Mouse (Mus musculus) kidney, adult 2 months (tissue): ENCODE measurements around the gene Bod1. TPM values are rescaled to one million over a fixed set of nuclear protein-coding genes. Genes with fewer than 3 reads are reported as not detected.

Source experiments
- DNase-seq: peaks from one replicate; pipeline ENCODE4 v3.0.0; 2021
- H3K27ac ChIP-seq: fragments of 200-500 bp; 2 replicates; pipeline ENCODE4 v1.5.1; 2012; ENCODE audit warnings: low read depth, low read length, control low read depth, inconsistent platforms; ENCODE audit not compliant: insufficient read depth
- H3K27me3 ChIP-seq: fragments of 200-500 bp; replicated peaks from 2 replicates; pipeline ENCODE4 v1.6.1; 2012; ENCODE audit warnings: mild to moderate bottlenecking, moderate library complexity, low read length, inconsistent platforms; ENCODE audit not compliant: control insufficient read depth, insufficient read depth
- H3K36me3 ChIP-seq: fragments of 200-500 bp; 2 replicates; pipeline ENCODE4 v1.6.1; 2012; ENCODE audit warnings: mild to moderate bottlenecking, moderate library complexity, low read length, inconsistent platforms; ENCODE audit not compliant: control insufficient read depth, insufficient read depth
- H3K4me1 ChIP-seq: fragments of 200-500 bp; 2 replicates; pipeline ENCODE4 v1.6.1; 2011; ENCODE audit warnings: low read length; ENCODE audit not compliant: control insufficient read depth, insufficient read depth
- H3K4me3 ChIP-seq: fragments of 200-500 bp; 2 replicates; pipeline ENCODE4 v1.5.1; 2011; ENCODE audit warnings: mild to moderate bottlenecking, low read depth, low read length, control low read depth; ENCODE audit not compliant: insufficient read depth
- CTCF ChIP-seq: fragments of 200-500 bp; conservative IDR thresholded peaks from 2 replicates; pipeline ENCODE4 v1.5.1; 2011; ENCODE audit warnings: low read depth, mild to moderate bottlenecking, control low read depth, low read length, moderate library complexity, mixed read lengths; ENCODE audit not compliant: insufficient read depth, insufficient read length
- POLR2A ChIP-seq: fragments of 200-500 bp; IDR thresholded peaks from one replicate; pipeline ENCODE4 v1.6.1; 2011; ENCODE audit warnings: low read depth, low read length, control low read depth
- WGBS: fragments of 180-500 bp; shearing (Covaris S2); methylation state at CpG from one replicate; pipeline ENCODE4 v1.1.7; 2018; 5-methylcytosine and 5-hydroxymethylcytosine counted together
- polyA plus RNA-seq: library from polyadenylated mRNA; depleted of rRNA; stranded (reverse); fragments of >200 nt; gene quantifications from 2 replicates; pipeline ENCODE4 v1.2.3, GENCODE M21; 2012; rRNA removed

The Bod1 gene
- 131 and 137 TPM in 2 replicates for polyA plus RNA-seq

DNA sequence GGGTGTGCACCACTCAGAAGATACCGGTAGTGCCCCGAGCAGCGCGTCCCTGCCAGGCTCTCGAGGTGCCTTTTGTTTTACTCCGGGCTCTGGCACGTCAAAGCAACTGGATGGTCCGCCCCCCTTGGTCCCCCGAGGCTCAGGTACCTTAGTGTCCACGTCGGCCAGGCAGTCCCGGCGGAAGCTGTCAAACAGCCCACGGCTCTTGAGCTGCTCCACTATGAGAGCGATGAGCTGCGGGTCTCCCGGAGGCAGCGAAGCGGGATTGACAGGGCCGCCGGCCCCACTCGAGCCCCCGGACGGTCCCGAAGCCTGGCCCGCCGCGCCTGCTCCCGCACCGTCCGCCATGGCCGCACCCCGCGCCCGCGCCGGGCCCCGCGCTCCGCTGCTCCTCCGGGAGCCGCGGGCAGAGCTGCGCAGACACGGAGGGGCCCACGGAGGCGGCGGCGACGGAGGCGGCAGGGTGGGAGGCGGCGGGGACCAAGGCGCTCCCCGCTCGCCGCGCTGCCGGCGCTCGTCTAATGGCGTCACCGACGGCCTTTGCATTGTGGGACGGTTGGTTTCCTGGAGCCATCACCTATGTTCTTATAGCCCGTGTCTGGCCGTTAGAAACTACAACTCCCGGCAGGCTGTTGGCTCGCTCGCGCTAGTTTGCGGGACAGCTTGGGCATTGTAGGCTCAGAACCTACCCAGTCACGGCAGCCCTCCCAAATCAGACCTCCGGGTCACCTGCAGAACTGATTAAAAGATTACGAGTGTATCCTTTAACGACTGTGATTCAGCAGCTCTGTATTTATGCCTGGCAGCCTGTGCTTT, at the start of gene Bod1:
Gene Bod1 (minus strand): TSS at position 532 of the 816 bp plus-strand sequence.
- WGBS, result under 1% methylated on average over 76 of the region's 76 CpGs
- H3K4me3 ChIP-seq, result peak within 1 kb of the TSS; percentile 91
- H3K27ac ChIP-seq, result peak within 1 kb of the TSS; percentile 83
- H3K4me1 ChIP-seq, result peaks cover 8% of the 10 kb centered on the region; the same call in 1 of the 2 replicates
- TF ChIP-seq POLR2A, result no peak
- TF ChIP-seq CTCF, result no peak
- peak; percentile 97 for DNase-seq
- no peaks in the 10 kb centered on the region; the same call in 1 of the 2 replicates for H3K36me3 ChIP-seq
- H3K27me3 ChIP-seq, result no peaks in the 10 kb centered on the region

DNA sequence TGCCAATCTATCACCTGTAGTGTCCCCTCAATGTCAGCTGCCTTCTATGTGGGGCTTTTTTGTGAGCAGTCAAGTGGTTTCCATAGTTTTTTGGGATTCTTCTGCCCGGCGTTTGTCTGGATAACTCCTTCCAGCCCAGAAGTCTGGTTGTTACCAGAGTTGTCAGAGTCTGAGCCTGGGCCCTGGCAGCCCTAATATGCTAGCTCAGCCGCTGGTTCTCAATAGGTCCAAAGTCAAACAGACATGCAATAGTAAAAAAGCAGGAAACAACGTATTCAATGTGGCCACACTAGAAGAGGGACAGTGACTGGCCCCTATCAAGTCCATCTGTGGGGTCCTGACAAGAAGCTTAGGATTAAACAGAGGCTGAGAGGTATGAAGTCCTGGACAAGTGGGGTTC, 47.4 kb upstream of the Bod1 start:
- Histone ChIP-seq H3K4me3 (no peak overlapping the region), H3K27ac (no peak overlapping the region), H3K36me3 (no peaks in the 10 kb centered on the region), H3K27me3 (no peaks in the 10 kb centered on the region), H3K4me1 (peaks cover 21% of the 10 kb centered on the region)
- TF ChIP-seq CTCF (no peak), POLR2A (no peak)
- DNase-seq, result peak; percentile 47
- 65% methylated on average over 4 of the region's 4 CpGs for WGBS

DNA sequence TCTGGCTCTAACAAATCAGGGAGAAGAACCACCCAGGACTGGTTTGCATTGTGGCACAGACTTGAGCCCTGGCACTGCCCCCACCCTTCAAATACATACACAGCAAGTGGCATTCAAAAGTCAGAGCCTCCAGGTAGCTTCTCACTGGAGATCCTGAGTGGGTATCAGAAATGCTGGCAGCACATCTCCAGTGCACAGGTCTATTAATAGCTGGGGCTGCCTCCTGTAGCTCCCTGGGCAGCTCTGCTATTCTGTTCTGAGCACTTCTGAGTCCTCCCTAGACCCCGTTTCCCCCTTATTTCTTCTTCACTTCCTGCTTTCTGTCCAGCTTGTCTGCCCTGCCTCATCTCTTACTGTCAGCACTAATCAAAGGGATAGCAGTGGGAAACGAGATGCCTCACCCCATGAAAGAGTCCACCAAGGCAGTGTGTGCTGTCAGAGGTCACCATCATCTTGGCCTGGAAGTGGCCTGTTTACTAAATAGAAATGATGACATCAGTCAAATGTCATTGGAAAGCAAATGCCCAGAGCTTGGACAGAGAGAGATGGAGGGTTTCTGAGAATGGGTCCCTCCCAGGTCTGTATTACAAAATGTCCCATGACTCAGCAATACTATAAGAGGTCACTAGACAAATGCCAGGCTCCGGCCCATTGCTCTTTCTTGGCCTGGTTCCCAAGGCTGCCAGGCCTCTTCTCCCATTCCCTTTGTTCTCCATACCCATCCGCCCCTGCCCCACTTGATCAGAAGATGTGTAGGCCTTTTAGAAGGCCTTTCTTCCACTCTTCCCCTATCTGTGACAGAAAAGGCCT, 46.4 kb upstream of the Bod1 start:
- Histone ChIP-seq H3K36me3 (no peaks in the 10 kb centered on the region), H3K4me3 (no peak overlapping the region), H3K4me1 (peaks cover 28% of the 10 kb centered on the region), H3K27me3 (no peaks in the 10 kb centered on the region), H3K27ac (peak overlapping the region; percentile 27; the same call in 1 of the 2 replicates)
- WGBS, result 40% methylated on average over 4 of the region's 4 CpGs
- peak; percentile 76 for DNase-seq
- no peak for TF ChIP-seq POLR2A

DNA sequence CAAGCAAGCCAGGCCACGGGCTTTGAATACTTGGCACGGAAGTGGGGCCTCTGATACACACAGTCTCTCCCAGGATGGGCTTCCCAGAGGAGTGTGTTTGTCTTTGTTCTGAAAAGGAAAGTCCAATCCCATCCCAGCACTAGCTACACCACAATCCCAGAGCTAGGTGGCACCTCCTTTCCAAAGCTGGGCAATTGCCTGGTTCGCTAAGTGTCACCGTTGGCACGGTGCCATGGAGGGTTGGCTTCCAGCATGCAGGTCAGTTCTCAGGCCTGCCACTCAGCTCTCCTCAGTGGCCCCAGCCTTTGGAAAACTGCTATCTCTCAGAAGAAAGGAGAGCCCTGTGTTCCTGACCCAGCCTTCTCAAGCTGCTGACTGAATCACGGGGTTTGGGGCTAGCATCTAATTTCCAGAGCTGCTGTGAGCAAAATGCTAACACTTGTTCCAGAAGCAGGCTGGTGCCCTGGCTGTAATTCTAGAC, 42.0 kb upstream of the Bod1 start:
- peak; percentile 89 for DNase-seq
- 11% methylated on average over 6 of the region's 6 CpGs for WGBS
- peaks cover 24% of the 10 kb centered on the region for H3K4me1 ChIP-seq
- peak; percentile 80 for TF ChIP-seq CTCF
- TF ChIP-seq POLR2A, result no peak
- H3K4me3 ChIP-seq, result no peak overlapping the region
- no peaks in the 10 kb centered on the region for H3K36me3 ChIP-seq
- H3K27me3 ChIP-seq, result no peaks in the 10 kb centered on the region
- H3K27ac ChIP-seq, result peak overlapping the region; percentile 0; the same call in 1 of the 2 replicates

DNA sequence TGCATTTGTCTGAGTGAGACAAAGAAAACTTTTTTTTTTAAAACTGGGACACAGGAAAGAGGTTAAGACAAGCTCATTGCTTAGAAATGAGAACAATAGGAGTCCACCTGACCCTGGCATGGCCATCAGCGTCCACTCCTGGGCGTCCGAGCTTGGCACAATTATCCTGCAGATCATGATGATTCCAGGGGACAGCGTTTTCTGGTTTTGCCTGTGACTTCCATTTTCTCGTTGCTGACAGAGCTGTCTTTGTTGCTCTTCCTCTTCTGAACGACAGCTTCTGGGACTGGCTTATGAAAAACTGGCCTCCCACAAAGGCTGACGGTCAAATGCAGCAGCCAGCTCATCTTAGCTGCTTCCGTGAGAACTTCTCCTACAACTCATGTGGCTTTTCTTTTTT, 41.4 kb upstream of the Bod1 start:
- TF ChIP-seq POLR2A (no peak), CTCF (no peak)
- H3K4me3 ChIP-seq, result no peak overlapping the region
- 42% methylated on average over 8 of the region's 8 CpGs for WGBS
- H3K27me3 ChIP-seq, result no peaks in the 10 kb centered on the region
- DNase-seq, result peak; percentile 36
- H3K27ac ChIP-seq, result no peak overlapping the region
- H3K4me1 ChIP-seq, result peaks cover 20% of the 10 kb centered on the region
- H3K36me3 ChIP-seq, result no peaks in the 10 kb centered on the region

DNA sequence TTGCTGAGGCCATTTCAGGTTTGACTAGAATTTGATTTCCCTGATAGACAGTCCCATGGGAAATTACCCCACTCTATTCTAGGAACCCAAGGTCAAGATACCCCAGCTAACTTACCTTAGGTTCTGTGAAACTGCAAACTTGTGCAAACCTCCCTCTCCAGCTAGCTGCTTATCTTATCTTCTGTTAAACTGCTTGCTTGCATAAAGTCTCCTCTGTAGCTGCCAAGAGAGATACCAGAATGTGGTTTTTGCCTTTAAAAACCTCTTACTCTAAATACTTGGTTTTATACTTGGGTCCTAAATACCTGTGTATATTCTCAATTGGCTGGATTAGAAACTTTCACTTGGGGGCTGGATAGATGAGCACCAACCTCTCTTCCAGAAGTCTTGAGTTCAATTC, 36.1 kb upstream of the Bod1 start:
- DNase-seq, result no peak
- Histone ChIP-seq H3K36me3 (no peaks in the 10 kb centered on the region), H3K4me3 (no peak overlapping the region), H3K4me1 (no peaks in the 10 kb centered on the region), H3K27ac (no peak overlapping the region), H3K27me3 (no peaks in the 10 kb centered on the region)
- TF ChIP-seq CTCF, result no peak
- TF ChIP-seq POLR2A, result no peak

DNA sequence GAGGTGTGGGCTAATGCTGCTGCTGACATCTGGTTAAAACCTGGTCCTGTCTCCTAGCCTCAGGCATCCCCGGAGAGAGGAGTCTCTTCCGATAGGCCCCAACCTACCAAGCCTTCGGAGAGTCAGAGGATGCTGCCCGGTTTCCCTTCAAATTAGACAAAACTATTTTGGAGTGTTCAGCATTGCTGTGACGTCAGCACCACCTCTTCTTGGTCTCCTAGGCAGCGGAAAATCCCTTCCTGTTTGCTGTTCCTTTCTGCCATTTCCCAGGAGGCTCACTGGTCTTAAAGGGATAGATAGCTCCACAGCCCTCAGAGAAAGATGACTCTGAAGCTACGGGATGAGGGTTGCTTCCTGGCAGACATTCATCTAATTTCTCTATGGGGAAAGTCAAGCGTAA, 31.5 kb upstream of the Bod1 start:
- Histone ChIP-seq H3K27me3 (no peaks in the 10 kb centered on the region), H3K4me3 (no peak overlapping the region), H3K36me3 (no peaks in the 10 kb centered on the region), H3K27ac (no peak overlapping the region), H3K4me1 (peaks cover 6% of the 10 kb centered on the region; the same call in 1 of the 2 replicates)
- no peak for TF ChIP-seq POLR2A
- 62% methylated on average over 8 of the region's 8 CpGs for WGBS
- peak; percentile 43 for DNase-seq
